Mouse (Mus musculus): ENCODE results near the gene Bloc1s3. TPM values are rescaled to one million over a fixed set of nuclear protein-coding genes. Genes with fewer than 3 reads are reported as not detected.
"Not testable (repeated sequence)": the region's sequence is repeated elsewhere in the genome, so short reads cannot be mapped to it uniquely, and the experiment has no call there.

Gene Bloc1s3
- polyA plus RNA-seq, 1 experiment = 3.7 TPM

DNA sequence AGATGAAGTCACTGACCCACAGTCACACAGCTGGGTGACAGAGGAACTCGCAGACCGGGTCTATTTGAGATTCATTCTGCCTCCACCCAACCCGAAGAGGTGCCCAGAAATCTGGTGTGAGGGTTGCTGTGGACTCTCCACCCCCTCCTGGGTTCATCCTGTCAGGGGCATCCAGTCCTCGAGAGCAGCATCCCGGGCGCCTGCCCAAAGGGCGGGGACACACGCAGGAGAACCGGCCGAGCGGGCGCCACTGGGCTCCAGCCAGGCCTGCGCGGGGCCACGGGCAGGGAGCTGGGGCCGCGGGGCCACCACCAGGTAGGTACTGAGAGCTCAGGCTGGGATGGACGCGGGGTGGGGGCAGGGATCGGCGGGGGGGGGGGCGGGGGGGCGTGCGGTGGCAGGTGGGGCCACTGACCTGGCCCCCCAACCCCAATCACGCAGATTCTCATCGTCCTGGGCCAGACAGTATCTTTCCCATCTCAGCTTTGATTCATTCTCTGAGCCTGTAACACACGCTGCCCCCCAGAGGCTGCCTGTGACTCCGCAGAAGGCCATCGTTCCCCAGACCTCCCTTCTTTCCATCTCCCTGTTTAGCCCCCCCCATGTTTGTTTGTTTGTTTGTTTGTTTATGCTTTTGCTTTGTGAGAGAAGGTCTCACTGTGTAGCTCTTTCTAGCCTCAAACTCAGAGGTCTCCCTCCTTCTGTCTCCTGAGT lies 9.6 kb upstream of the Bloc1s3 start, which contains the start of gene Nkpd1:
Nkpd1 (plus strand) TSS at position 187 of the 714 bp plus-strand sequence.
- no peaks in the 10 kb centered on the region for H3K27me3 ChIP-seq (ENCODE audit: control insufficient read depth, insufficient read depth, low read length)
- H3K27ac ChIP-seq (ENCODE audit: control insufficient read depth, insufficient read depth, low read depth, low read length) = no peak within 1 kb of the TSS
- H3K4me3 ChIP-seq (ENCODE audit: control insufficient read depth, low read depth, low read length) = no peak within 1 kb of the TSS
- no peak for TF ChIP-seq POLR2A (IDR thresholded peaks at IDR 0.05; ENCODE audit: control insufficient read depth, low read depth, low read length)
- TF ChIP-seq CTCF (IDR thresholded peaks at IDR 0.05; ENCODE audit: control insufficient read depth, insufficient read depth, insufficient replicate concordance, low read depth, low read length) = peak; percentile 21; the same call in 1 of the 2 replicates
- no peaks in the 10 kb centered on the region for H3K36me3 ChIP-seq (ENCODE audit: control insufficient read depth, insufficient read depth, low read length)
- H3K4me1 ChIP-seq (ENCODE audit: control insufficient read depth, insufficient read depth, low read length) = peaks cover 16% of the 10 kb centered on the region

DNA sequence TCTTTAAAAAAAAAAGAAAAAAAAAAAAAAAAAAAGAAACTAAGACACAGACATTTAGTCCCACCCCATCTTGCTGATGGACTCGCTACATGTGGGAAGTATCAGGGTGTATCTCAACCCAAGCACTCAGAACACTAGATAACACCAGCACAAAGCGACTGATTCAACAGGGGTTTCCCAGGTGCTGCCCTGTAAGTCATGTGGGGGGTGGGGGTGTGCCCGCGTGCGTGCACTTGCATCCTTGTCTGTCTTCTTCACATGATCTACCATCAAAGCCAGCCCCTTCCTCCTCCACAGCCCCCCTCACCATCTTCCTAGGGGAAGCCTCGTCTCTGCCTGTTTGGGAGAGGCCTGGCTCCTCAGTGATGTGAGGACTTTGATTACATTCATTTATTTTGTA lies 4.2 kb upstream of the Bloc1s3 start:
- H3K4me1 ChIP-seq (ENCODE audit: control insufficient read depth, insufficient read depth, low read length) = peaks cover 12% of the 10 kb centered on the region
- H3K27ac ChIP-seq (ENCODE audit: control insufficient read depth, insufficient read depth, low read depth, low read length) = no peak overlapping the region
- no peaks in the 10 kb centered on the region for H3K36me3 ChIP-seq (ENCODE audit: control insufficient read depth, insufficient read depth, low read length)
- H3K4me3 ChIP-seq (ENCODE audit: control insufficient read depth, low read depth, low read length) = no peak overlapping the region
- no peaks in the 10 kb centered on the region for H3K27me3 ChIP-seq (ENCODE audit: control insufficient read depth, insufficient read depth, low read length)
- TF ChIP-seq CTCF (IDR thresholded peaks at IDR 0.05; ENCODE audit: control insufficient read depth, insufficient read depth, insufficient replicate concordance, low read depth, low read length) = no peak
- TF ChIP-seq POLR2A (IDR thresholded peaks at IDR 0.05; ENCODE audit: control insufficient read depth, low read depth, low read length) = no peak

DNA sequence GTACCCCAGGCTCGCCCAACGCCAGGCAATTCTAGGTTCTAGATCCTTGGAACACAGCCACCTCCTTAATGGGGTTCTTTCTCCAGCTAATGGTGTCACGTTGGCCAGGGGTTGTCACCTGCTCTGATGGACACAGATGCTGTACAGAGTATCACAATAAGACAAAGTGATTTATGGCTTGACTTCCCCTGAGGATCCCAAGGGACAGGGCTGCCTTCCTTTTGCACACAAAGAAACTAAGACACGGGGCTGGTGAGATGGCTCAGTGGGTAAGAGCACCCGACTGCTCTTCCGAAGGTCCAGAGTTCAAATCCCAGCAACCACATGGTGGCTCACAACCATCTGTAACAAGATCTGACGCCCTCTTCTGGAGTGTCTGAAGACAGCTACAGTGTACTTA lies 3.8 kb upstream of the Bloc1s3 start:
- H3K36me3 ChIP-seq (ENCODE audit: control insufficient read depth, insufficient read depth, low read length); H3K27me3 ChIP-seq (ENCODE audit: control insufficient read depth, insufficient read depth, low read length); H3K4me3 ChIP-seq (ENCODE audit: control insufficient read depth, low read depth, low read length); H3K27ac ChIP-seq (ENCODE audit: control insufficient read depth, insufficient read depth, low read depth, low read length): not testable (repeated sequence)
- peaks cover 15% of the 10 kb centered on the region for H3K4me1 ChIP-seq (ENCODE audit: control insufficient read depth, insufficient read depth, low read length)

DNA sequence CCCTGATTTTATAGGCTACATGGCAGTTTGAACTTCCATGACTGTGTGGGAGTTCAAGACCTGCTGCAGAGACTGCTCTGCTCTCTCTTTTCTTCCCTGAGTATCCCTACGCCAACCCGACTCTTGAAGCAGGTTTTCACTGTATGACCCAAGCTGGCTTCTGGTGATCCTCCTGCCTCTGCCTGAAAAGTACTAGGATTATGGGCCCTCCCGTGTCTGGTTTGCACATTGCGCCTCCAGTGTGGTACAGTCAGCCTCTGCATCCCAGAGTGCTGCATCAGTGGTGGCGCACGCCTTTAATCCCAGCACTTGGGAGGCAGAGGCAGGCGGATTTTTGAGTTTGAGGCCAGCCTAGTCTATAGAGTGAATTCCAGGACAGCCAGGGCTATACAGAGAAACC lies 1.6 kb upstream of the Bloc1s3 start:
- no peaks in the 10 kb centered on the region for H3K27me3 ChIP-seq (ENCODE audit: control insufficient read depth, insufficient read depth, low read length)
- H3K36me3 ChIP-seq (ENCODE audit: control insufficient read depth, insufficient read depth, low read length) = no peaks in the 10 kb centered on the region
- no peak overlapping the region for H3K27ac ChIP-seq (ENCODE audit: control insufficient read depth, insufficient read depth, low read depth, low read length)
- peak overlapping the region; percentile 11 for H3K4me3 ChIP-seq (ENCODE audit: control insufficient read depth, low read depth, low read length)
- TF ChIP-seq CTCF (IDR thresholded peaks at IDR 0.05; ENCODE audit: control insufficient read depth, insufficient read depth, insufficient replicate concordance, low read depth, low read length) = no peak
- TF ChIP-seq POLR2A (IDR thresholded peaks at IDR 0.05; ENCODE audit: control insufficient read depth, low read depth, low read length) = no peak
- H3K4me1 ChIP-seq (ENCODE audit: control insufficient read depth, insufficient read depth, low read length) = peaks cover 18% of the 10 kb centered on the region

DNA sequence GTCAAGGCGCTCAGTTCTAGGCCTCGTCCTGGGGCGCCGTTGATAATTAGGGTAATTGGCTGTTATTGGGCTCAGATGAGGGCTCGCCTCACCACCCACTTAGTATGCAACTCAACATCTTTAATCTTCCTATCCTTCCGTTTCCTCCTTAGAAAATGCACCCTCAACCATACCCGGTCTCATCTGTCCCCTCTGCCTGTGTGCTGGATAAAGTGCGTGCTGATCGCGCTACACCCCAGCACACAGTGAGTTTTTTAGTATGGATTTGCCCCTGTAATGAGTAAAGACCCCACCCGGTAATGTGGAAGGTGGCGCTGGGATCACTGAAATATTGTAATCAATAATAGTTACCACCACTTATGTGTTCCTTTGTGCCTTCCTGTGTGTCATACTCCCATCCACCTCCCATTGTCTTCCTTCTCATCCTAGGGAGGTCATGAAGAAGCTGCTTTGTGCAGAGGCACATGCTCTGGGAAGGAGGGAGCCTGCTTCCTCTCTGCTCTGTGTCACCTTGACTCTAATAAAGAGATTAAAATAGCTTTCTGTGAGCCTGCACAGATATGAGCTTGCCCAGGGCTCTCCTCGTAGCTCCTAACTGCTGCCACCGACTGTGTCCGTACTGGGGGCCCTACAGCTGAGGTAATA lies 879 bp upstream of the Bloc1s3 start:
- TF ChIP-seq POLR2A (IDR thresholded peaks at IDR 0.05; ENCODE audit: control insufficient read depth, low read depth, low read length) (no peak), CTCF (IDR thresholded peaks at IDR 0.05; ENCODE audit: control insufficient read depth, insufficient read depth, insufficient replicate concordance, low read depth, low read length) (no peak)
- Histone ChIP-seq H3K27ac (ENCODE audit: control insufficient read depth, insufficient read depth, low read depth, low read length) (peak overlapping the region; percentile 86), H3K4me1 (ENCODE audit: control insufficient read depth, insufficient read depth, low read length) (peaks cover 15% of the 10 kb centered on the region), H3K27me3 (ENCODE audit: control insufficient read depth, insufficient read depth, low read length) (no peaks in the 10 kb centered on the region), H3K36me3 (ENCODE audit: control insufficient read depth, insufficient read depth, low read length) (no peaks in the 10 kb centered on the region), H3K4me3 (ENCODE audit: control insufficient read depth, low read depth, low read length) (peak overlapping the region; percentile 97)

DNA sequence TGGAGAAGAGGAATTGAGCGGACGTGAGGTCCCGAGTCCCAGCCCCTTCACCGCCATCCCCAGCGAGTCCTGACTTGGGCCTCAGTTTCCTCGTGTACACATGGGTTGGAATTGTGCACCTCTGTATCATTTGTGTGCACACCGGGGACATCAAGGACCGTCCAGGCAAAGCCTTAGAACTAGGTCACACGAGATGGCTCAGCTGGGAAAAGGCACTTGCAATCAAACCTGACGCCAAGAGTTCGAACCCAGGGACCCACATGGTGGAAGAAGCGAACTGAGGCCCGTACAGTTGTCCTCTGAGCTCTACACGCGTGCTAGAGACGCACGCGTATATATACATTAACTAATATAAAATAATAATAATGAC lies 570 bp downstream of the Bloc1s3 start:
- H3K27ac ChIP-seq (ENCODE audit: control insufficient read depth, insufficient read depth, low read depth, low read length) = peak overlapping the region; percentile 10
- no peaks in the 10 kb centered on the region for H3K36me3 ChIP-seq (ENCODE audit: control insufficient read depth, insufficient read depth, low read length)
- TF ChIP-seq POLR2A (IDR thresholded peaks at IDR 0.05; ENCODE audit: control insufficient read depth, low read depth, low read length) (no peak), CTCF (IDR thresholded peaks at IDR 0.05; ENCODE audit: control insufficient read depth, insufficient read depth, insufficient replicate concordance, low read depth, low read length) (no peak)
- H3K27me3 ChIP-seq (ENCODE audit: control insufficient read depth, insufficient read depth, low read length) = no peaks in the 10 kb centered on the region
- H3K4me1 ChIP-seq (ENCODE audit: control insufficient read depth, insufficient read depth, low read length) = peaks cover 15% of the 10 kb centered on the region
- H3K4me3 ChIP-seq (ENCODE audit: control insufficient read depth, low read depth, low read length) = peak overlapping the region; percentile 97

DNA sequence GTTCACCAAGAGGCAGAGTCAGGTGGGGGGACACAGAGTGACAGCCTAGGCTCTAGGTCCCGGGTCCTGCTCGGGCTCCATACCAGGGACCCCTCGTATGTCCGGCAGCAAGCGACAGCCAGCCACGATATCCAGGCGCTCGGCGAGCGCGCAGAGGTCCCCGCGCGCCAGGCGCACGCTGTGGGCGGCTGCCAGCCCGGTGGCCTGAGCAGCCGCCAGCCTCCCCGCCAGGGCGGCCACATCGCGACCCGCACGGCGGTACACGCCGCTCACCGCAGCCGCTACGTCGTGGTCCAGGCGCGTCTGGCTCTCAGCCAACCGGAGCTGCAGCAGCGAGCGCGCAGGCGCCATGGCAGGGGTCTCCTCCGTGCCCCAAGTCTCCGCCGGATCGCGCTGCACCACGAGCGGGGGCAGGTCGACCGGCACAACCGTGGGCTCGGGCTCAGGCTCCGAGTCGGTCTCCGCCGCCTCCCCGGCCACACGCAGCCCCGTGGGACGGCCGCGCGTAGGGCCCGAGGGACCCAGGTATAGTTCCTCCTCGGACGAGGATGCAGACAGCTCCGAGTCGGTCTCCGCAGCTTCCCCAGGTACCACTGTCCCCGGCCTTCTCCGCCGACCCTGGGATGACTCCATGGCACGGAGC lies 1.1 kb downstream of the Bloc1s3 start:
- H3K4me1 ChIP-seq (ENCODE audit: control insufficient read depth, insufficient read depth, low read length) = peaks cover 15% of the 10 kb centered on the region
- H3K27me3 ChIP-seq (ENCODE audit: control insufficient read depth, insufficient read depth, low read length) = no peaks in the 10 kb centered on the region
- H3K36me3 ChIP-seq (ENCODE audit: control insufficient read depth, insufficient read depth, low read length) = no peaks in the 10 kb centered on the region
- H3K4me3 ChIP-seq (ENCODE audit: control insufficient read depth, low read depth, low read length) = peak overlapping the region; percentile 97
- TF ChIP-seq CTCF (IDR thresholded peaks at IDR 0.05; ENCODE audit: control insufficient read depth, insufficient read depth, insufficient replicate concordance, low read depth, low read length) = no peak
- TF ChIP-seq POLR2A (IDR thresholded peaks at IDR 0.05; ENCODE audit: control insufficient read depth, low read depth, low read length) = no peak
- peak overlapping the region; percentile 10 for H3K27ac ChIP-seq (ENCODE audit: control insufficient read depth, insufficient read depth, low read depth, low read length)

Data from testis, adult 2 months (tissue).